Mouse (Mus musculus): ENCODE results near the gene Hils1. TPM values are rescaled to one million over a fixed set of nuclear protein-coding genes. Genes with fewer than 3 reads are reported as not detected.

Gene Hils1
- polyA plus RNA-seq, 1 experiment: not detected

GRCm38 (mm10) chr11:94942282-94943023 is 24.9 kb upstream of the Hils1 start:
- peak; percentile 46 for DNase-seq
- Histone ChIP-seq H3K4me3 (replicated peaks; ENCODE audit: extremely low read depth, low read depth, low read length) (no peak overlapping the region), H3K4me1 (ENCODE audit: control insufficient read depth, insufficient read depth, low read length) (no peaks in the 10 kb centered on the region; the same call in 1 of the 2 replicates)
- WGBS: 40% methylated on average over 13 of the region's 13 CpGs
- TF ChIP-seq CTCF (IDR thresholded peaks at IDR 0.05; ENCODE audit: insufficient read depth, low read length): peak; percentile 58
- TF ChIP-seq POLR2A (IDR thresholded peaks at IDR 0.05; ENCODE audit: borderline replicate concordance, extremely low read depth, low read depth, low read length): no peak

DNA sequence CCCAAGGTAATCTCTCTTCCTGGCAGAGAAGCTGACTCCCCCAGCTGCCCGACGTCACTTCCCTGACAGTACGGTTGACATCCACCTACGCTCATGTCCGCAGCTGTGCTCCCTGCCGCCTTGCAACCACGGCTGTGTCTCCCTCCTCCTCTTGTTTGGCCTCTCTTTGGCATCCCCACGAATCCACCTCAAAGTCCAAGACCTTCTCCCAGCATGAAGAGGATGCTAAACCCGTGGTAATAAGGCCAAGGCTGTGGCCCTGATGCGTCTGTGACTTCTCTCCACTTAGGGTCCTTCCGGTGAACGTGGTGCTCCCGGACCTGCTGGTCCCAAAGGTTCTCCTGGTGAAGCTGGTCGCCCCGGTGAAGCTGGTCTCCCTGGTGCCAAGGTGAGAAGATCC is 24.3 kb upstream of the Hils1 start:
- no peak for DNase-seq
- H3K4me3 ChIP-seq (replicated peaks; ENCODE audit: extremely low read depth, low read depth, low read length): no peak overlapping the region
- TF ChIP-seq POLR2A (IDR thresholded peaks at IDR 0.05; ENCODE audit: borderline replicate concordance, extremely low read depth, low read depth, low read length): no peak
- TF ChIP-seq CTCF (IDR thresholded peaks at IDR 0.05; ENCODE audit: insufficient read depth, low read length): no peak
- no peaks in the 10 kb centered on the region for H3K4me1 ChIP-seq (ENCODE audit: control insufficient read depth, insufficient read depth, low read length)
- WGBS: 75% methylated on average over 15 of the region's 15 CpGs

DNA sequence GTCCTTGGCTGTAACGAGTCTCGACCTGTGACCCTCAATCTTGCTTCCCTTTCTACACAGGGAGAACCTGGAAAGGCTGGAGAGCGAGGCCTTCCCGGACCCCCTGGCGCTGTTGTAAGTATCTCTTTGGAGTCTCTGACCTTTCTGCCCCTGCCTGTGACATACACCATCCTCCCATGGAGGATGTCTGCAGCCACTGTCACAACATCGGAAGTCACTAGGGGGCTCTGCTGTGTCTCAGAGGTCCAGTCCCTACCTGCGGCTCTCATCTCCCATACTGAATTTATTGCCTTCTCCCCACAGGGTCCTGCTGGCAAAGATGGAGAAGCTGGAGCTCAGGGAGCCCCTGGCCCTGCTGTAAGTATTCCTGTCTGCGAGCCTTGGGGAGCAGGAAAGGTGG is 23.1 kb upstream of the Hils1 start:
- no peak for DNase-seq
- 31% methylated on average over 8 of the region's 8 CpGs for WGBS
- no peak for TF ChIP-seq POLR2A (IDR thresholded peaks at IDR 0.05; ENCODE audit: borderline replicate concordance, extremely low read depth, low read depth, low read length)
- no peak for TF ChIP-seq CTCF (IDR thresholded peaks at IDR 0.05; ENCODE audit: insufficient read depth, low read length)
- H3K4me3 ChIP-seq (replicated peaks; ENCODE audit: extremely low read depth, low read depth, low read length): no peak overlapping the region
- H3K4me1 ChIP-seq (ENCODE audit: control insufficient read depth, insufficient read depth, low read length): no peaks in the 10 kb centered on the region

DNA sequence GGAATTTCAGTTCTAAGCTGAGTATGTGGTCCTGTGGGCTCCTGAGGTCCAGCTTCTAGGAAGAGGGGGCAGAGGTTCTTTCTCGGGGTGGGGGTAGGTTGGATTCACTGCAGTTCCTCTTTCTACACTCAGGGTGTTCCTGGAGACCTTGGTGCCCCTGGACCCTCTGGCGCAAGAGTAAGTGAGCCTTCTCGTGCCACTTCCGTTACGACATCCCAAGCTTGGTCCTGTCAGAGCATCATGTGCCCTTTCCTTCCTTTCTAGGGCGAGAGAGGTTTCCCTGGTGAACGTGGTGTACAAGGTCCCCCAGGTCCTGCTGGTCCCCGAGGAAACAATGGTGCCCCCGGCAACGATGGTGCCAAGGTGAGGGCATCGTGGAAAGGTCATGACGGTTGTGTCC is 22.2 kb upstream of the Hils1 start:
- TF ChIP-seq CTCF (IDR thresholded peaks at IDR 0.05; ENCODE audit: insufficient read depth, low read length) (no peak), POLR2A (IDR thresholded peaks at IDR 0.05; ENCODE audit: borderline replicate concordance, extremely low read depth, low read depth, low read length) (no peak)
- Histone ChIP-seq H3K4me3 (replicated peaks; ENCODE audit: extremely low read depth, low read depth, low read length) (no peak overlapping the region), H3K4me1 (ENCODE audit: control insufficient read depth, insufficient read depth, low read length) (no peaks in the 10 kb centered on the region)
- no peak for DNase-seq
- WGBS: 71% methylated on average over 12 of the region's 12 CpGs

- H3K4me1 ChIP-seq (ENCODE audit: control insufficient read depth, insufficient read depth, low read length): no peaks in the 10 kb centered on the region
- DNase-seq: no peak
- WGBS: 29% methylated on average over 6 of the region's 6 CpGs
- no peak overlapping the region for H3K4me3 ChIP-seq (replicated peaks; ENCODE audit: extremely low read depth, low read depth, low read length)
- TF ChIP-seq POLR2A (IDR thresholded peaks at IDR 0.05; ENCODE audit: borderline replicate concordance, extremely low read depth, low read depth, low read length): no peak
- no peak for TF ChIP-seq CTCF (IDR thresholded peaks at IDR 0.05; ENCODE audit: insufficient read depth, low read length)
Measured at GRCm38 (mm10) chr11:94952169-94952568, 15.2 kb upstream of the Hils1 start.

GRCm38 (mm10) chr11:94955103-94955502 is 12.3 kb upstream of the Hils1 start:
- H3K4me3 ChIP-seq (replicated peaks; ENCODE audit: extremely low read depth, low read depth, low read length): no peak overlapping the region
- TF ChIP-seq POLR2A (IDR thresholded peaks at IDR 0.05; ENCODE audit: borderline replicate concordance, extremely low read depth, low read depth, low read length) (no peak), CTCF (IDR thresholded peaks at IDR 0.05; ENCODE audit: insufficient read depth, low read length) (no peak)

DNA sequence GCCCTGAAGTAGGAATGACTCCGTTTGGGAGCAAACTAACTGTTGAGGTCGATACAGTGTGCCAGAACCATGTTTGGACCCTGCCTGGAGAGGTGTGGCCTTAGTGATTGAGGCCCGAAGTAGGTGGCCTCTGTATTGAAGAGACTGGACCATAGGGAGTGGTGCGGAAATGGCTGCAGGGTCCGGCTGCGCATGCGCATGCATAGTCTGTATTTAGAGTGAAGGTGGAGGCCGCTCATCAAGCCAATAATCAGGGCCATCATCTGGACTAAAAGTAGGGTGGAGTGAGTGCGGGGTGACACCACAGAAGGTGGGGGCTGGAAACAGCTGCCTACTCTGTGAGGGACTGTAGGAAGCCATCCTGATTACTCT is 9.7 kb upstream of the Hils1 start:
- peaks cover 8% of the 10 kb centered on the region; the same call in 1 of the 2 replicates for H3K4me1 ChIP-seq (ENCODE audit: control insufficient read depth, insufficient read depth, low read length)
- no peak overlapping the region for H3K4me3 ChIP-seq (replicated peaks; ENCODE audit: extremely low read depth, low read depth, low read length)
- no peak for TF ChIP-seq CTCF (IDR thresholded peaks at IDR 0.05; ENCODE audit: insufficient read depth, low read length)
- no peak for TF ChIP-seq POLR2A (IDR thresholded peaks at IDR 0.05; ENCODE audit: borderline replicate concordance, extremely low read depth, low read depth, low read length)
- no peak for DNase-seq
- 56% methylated on average over 9 of the region's 9 CpGs for WGBS

More at GRCm38 (mm10) chr11:94955103-94955502, 12.3 kb upstream of the Hils1 start:
- peaks cover 8% of the 10 kb centered on the region; the same call in 1 of the 2 replicates for H3K4me1 ChIP-seq (ENCODE audit: control insufficient read depth, insufficient read depth, low read length)
- WGBS: 76% methylated on average over 9 of the region's 9 CpGs
- no peak for DNase-seq

DNA sequence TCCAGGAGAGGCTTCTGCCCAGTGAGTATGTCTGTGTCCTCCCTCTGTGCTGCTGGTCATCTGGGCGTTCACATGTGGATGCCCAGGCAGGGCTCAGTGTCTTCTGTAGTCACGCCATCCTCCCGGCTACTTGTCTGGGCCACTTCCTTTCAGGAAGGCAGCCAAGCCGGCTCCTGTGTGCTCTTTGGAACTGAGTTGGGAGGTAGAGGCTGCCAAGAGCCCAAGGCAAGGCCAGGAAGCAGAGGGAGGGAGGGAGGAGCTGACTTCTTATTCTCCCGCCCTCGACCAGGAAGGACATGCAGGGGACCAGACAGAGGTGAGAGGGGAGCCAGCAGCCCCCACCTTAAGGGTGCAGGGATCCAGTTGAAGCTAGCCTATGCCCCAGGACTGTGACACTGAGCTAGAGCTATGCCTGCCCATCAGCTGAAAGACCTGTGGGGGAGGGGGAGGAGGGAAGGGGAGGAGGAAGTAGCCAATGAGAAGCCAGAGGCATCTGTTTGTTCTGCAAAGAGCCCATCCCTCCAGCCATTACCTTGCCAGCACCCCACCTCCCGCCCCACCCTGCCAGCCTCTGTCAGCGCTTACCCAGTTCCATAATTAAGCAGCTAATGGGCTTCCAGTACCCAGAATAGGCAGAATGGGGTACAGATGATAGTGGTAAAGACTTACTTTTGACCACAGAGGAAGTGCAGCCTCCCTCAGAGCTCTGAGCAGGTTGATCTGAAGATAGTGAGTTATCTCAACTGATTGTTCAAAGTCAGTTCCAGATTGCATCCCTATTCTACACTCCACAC is 9.1 kb upstream of the Hils1 start:
- WGBS: 3% methylated on average over 8 of the region's 8 CpGs
- Histone ChIP-seq H3K4me1 (ENCODE audit: control insufficient read depth, insufficient read depth, low read length) (peaks cover 8% of the 10 kb centered on the region; the same call in 1 of the 2 replicates), H3K4me3 (replicated peaks; ENCODE audit: extremely low read depth, low read depth, low read length) (peak overlapping the region; percentile 2)
- DNase-seq: peak; percentile 70
- TF ChIP-seq POLR2A (IDR thresholded peaks at IDR 0.05; ENCODE audit: borderline replicate concordance, extremely low read depth, low read depth, low read length) (peak; percentile 25; the same call in 1 of the 2 replicates), CTCF (IDR thresholded peaks at IDR 0.05; ENCODE audit: insufficient read depth, low read length) (no peak)

GRCm38 (mm10) chr11:94962534-94963101 is 4.8 kb upstream of the Hils1 start:
- Histone ChIP-seq H3K4me3 (replicated peaks; ENCODE audit: extremely low read depth, low read depth, low read length) (no peak overlapping the region), H3K4me1 (ENCODE audit: control insufficient read depth, insufficient read depth, low read length) (peaks cover 6% of the 10 kb centered on the region; the same call in 1 of the 2 replicates)
- no peak for DNase-seq
- no peak for TF ChIP-seq POLR2A (IDR thresholded peaks at IDR 0.05; ENCODE audit: borderline replicate concordance, extremely low read depth, low read depth, low read length)
- no peak for TF ChIP-seq CTCF (IDR thresholded peaks at IDR 0.05; ENCODE audit: insufficient read depth, low read length)
- 56% methylated on average over 5 of the region's 5 CpGs for WGBS
